ENCODE assay signal across 8 mouse cellular contexts in the genomic region with DNA sequence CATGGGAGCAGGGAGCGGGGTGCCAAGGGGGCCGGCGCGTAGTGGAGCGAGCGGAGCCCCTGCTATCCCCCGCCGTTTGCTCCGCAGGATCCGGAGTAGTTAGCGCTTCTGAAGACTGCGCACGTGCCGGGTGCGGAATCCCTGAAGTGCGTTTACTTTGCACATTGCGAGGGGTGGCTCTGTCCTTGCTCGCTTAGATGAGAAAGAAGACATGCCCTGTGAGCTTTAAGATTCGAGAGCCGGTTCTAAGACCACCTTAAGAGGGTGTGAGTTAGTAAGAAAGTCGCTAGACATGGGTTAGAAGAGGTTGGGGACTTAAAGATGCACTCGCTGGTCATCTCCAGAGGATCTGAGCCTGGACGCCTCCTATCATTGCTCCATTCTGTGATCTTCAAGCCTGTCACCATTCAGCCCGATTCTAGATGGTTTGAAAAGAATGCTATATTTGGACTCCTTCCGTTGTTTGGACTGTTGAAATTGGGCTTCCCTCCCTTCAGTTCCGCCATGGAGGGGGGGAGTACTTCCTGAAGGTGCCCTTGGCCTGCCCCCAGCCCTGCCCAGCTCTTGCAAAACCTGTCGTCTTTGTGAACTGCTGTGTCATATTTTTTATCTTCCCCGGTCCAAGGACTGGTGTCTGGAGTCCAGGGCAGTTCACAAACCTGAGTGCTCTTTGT. TPM values are rescaled to one million over a fixed set of nuclear protein-coding genes. Genes with fewer than 3 reads are reported as not detected.
A peak's percentile ranks its signal among the peaks of the same experiment; 100 is the strongest.
DNase-seq lines count a peak whose midpoint lies in the region; ATAC-seq and TF ChIP-seq lines count a peak whose summit lies in the region.

No protein-coding gene starts in this region.

- DNase-seq in CD4-positive helper T cell, adult 2 months (ENCODE audit: low read depth, low spot score): peak; percentile 75
- DNase-seq in T-cell, adult 2 months (ENCODE audit: low spot score): peak; percentile 61
- DNase-seq in hindbrain, postnatal 0 days (ENCODE audit: low spot score): peak; percentile 25
- DNase-seq in liver, embryonic 13.5 days: peak; percentile 63
- peak; percentile 52 for DNase-seq in thymus, postnatal 4 days
- DNase-seq in cerebellum, postnatal 4 days (ENCODE audit: low spot score in 2 of 2): no peak

- no peak for TF ChIP-seq POLR2A in myocyte (IDR thresholded peaks at IDR 0.05; ENCODE audit: insufficient read length, low read depth)

- TF ChIP-seq CTCF in hindbrain, postnatal 0 days (IDR thresholded peaks at IDR 0.05; ENCODE audit: low read depth): no peak

- H3K79me2 ChIP-seq in myocyte (ENCODE audit: control insufficient read depth, insufficient read depth): peaks cover 59% of the 10 kb centered on the region

- 4% methylated on average over 28 of the region's 28 CpGs for whole genome bisulfite sequencing in forebrain, embryonic 12.5 days
- 3% methylated on average over 28 of the region's 28 CpGs for WGBS in hindbrain, postnatal 0 days
- WGBS in liver, embryonic 13.5 days (ENCODE audit: insufficient replicate concordance): under 1% methylated on average over 28 of the region's 28 CpGs

- H3K4me2 ChIP-seq in forebrain, embryonic 12.5 days: peak overlapping the region; percentile 86
- H3K4me2 ChIP-seq in hindbrain, postnatal 0 days (ENCODE audit: low read depth, low read length): peak overlapping the region; percentile 83
- H3K4me2 ChIP-seq in liver, embryonic 13.5 days: peak overlapping the region; percentile 75
- H3K4me2 ChIP-seq in myocyte (ENCODE audit: low read depth): peak overlapping the region; percentile 87

- no peak; the same call in 1 of the 2 replicates for ATAC-seq in forebrain, embryonic 12.5 days (ENCODE audit: low FRiP score)
- ATAC-seq in hindbrain, postnatal 0 days: no peak
- peak; percentile 53 for ATAC-seq in liver, embryonic 13.5 days (ENCODE audit: low read depth)

- H3K27me3 ChIP-seq in forebrain, embryonic 12.5 days: no peaks in the 10 kb centered on the region
- no peaks in the 10 kb centered on the region for H3K27me3 ChIP-seq in hindbrain, postnatal 0 days (ENCODE audit: insufficient read depth, low read length)
- H3K27me3 ChIP-seq in liver, embryonic 13.5 days: no peaks in the 10 kb centered on the region
- H3K27me3 ChIP-seq in myocyte (ENCODE audit: control insufficient read depth, insufficient read depth, insufficient read length): no peaks in the 10 kb centered on the region

- H3K4me1 ChIP-seq in forebrain, embryonic 12.5 days: peaks cover 30% of the 10 kb centered on the region
- peaks cover 9% of the 10 kb centered on the region; the same call in 1 of the 2 replicates for H3K4me1 ChIP-seq in hindbrain, postnatal 0 days (ENCODE audit: insufficient read depth, low read length)
- H3K4me1 ChIP-seq in liver, embryonic 13.5 days (replicated peaks): peaks cover 45% of the 10 kb centered on the region

- peak overlapping the region; percentile 97 for H3K9ac ChIP-seq in forebrain, embryonic 12.5 days
- H3K9ac ChIP-seq in hindbrain, postnatal 0 days (replicated peaks; ENCODE audit: low read length): peak overlapping the region; percentile 86
- H3K9ac ChIP-seq in liver, embryonic 13.5 days: peak overlapping the region; percentile 100

- H3ac ChIP-seq in myocyte (ENCODE audit: control insufficient read depth, insufficient read length): peak overlapping the region; percentile 78

- peaks cover 39% of the 10 kb centered on the region for H3K36me3 ChIP-seq in forebrain, embryonic 12.5 days (replicated peaks)
- H3K36me3 ChIP-seq in hindbrain, postnatal 0 days (ENCODE audit: insufficient read depth, low read length): peaks cover 6% of the 10 kb centered on the region
- peaks cover 42% of the 10 kb centered on the region for H3K36me3 ChIP-seq in liver, embryonic 13.5 days
- peaks cover 17% of the 10 kb centered on the region for H3K36me3 ChIP-seq in myocyte (ENCODE audit: control insufficient read depth, insufficient read depth)

- H3K4me3 ChIP-seq in forebrain, embryonic 12.5 days (replicated peaks): peak overlapping the region; percentile 98
- peak overlapping the region; percentile 69 for H3K4me3 ChIP-seq in hindbrain, postnatal 0 days (ENCODE audit: low read length)
- peak overlapping the region; percentile 100 for H3K4me3 ChIP-seq in liver, embryonic 13.5 days (replicated peaks)
- H3K4me3 ChIP-seq in myocyte: peak overlapping the region; percentile 84

- no peaks in the 10 kb centered on the region for H3K9me3 ChIP-seq in forebrain, embryonic 12.5 days
- no peaks in the 10 kb centered on the region for H3K9me3 ChIP-seq in hindbrain, postnatal 0 days (ENCODE audit: low read length)
- no peaks in the 10 kb centered on the region for H3K9me3 ChIP-seq in liver, embryonic 13.5 days (replicated peaks)

- peak overlapping the region; percentile 93 for H3K27ac ChIP-seq in forebrain, embryonic 12.5 days
- peak overlapping the region; percentile 81 for H3K27ac ChIP-seq in hindbrain, postnatal 0 days
- H3K27ac ChIP-seq in liver, embryonic 13.5 days: peak overlapping the region; percentile 96

TF ChIP-seq in myocyte, 11 proteins besides CTCF, POLR2A, EP300 and RAD21:
- TF ChIP-seq SRF (IDR thresholded peaks at IDR 0.05; ENCODE audit: control insufficient read depth, insufficient read length, low read depth) (peak; percentile 75), POLR2AphosphoS2 (IDR thresholded peaks at IDR 0.05; ENCODE audit: insufficient read length, low read depth) (no peak), MAX (IDR thresholded peaks at IDR 0.05; ENCODE audit: low read depth) (no peak), CEBPB (IDR thresholded peaks at IDR 0.05; ENCODE audit: insufficient read depth, poor library complexity, severe bottlenecking) (0 out of 2 replicates have a peak, but pooled peaks have one; percentile 47), MYOG (IDR thresholded peaks at IDR 0.05; ENCODE audit: control insufficient read depth in 1 of 3, insufficient read depth in 1 of 3, insufficient read length in 2 of 3, low read depth in 2 of 3) (no peak), MYOD1 (IDR thresholded peaks at IDR 0.05; ENCODE audit: control insufficient read depth in 1 of 3, insufficient read length in 2 of 3, low read depth in 2 of 3) (no peak)

RNA-seq across cellular contexts. Expression of a gene that starts 0.7 kb away (rescaled TPM):
- polyA plus RNA-seq in forebrain, embryonic 12.5 days (2016; fragmentation: Nextera tagmentation; extraction: Ambion mirVana): 170 and 173 TPM in 2 replicates
- total RNA-seq in hindbrain, postnatal 0 days (2014; rRNA removed): 131 and 135 TPM in 2 replicates
- 158 and 160 TPM in 2 replicates for polyA plus RNA-seq in hindbrain, postnatal 0 days (2015; fragmentation: Nextera tagmentation; extraction: Ambion mirVana)
- polyA plus RNA-seq in liver, embryonic 13.5 days (2015; fragmentation: Nextera tagmentation; extraction: Ambion mirVana): 204 and 210 TPM in 2 replicates
- polyA plus RNA-seq in myocyte (2012; fragmentation: generic; extraction: Trizol): 191 TPM

RNA-seq across cellular contexts. Expression of a gene that starts 5.9 kb away (rescaled TPM):
- 8.6 and 11.8 TPM in 2 replicates for polyA plus RNA-seq in forebrain, embryonic 12.5 days (2016; fragmentation: Nextera tagmentation; extraction: Ambion mirVana)
- total RNA-seq in hindbrain, postnatal 0 days (2014; rRNA removed): 1.7 and 4.4 TPM in 2 replicates
- 3.6 and 3.8 TPM in 2 replicates for polyA plus RNA-seq in hindbrain, postnatal 0 days (2015; fragmentation: Nextera tagmentation; extraction: Ambion mirVana)
- 1.6 and 2.0 TPM in 2 replicates for polyA plus RNA-seq in liver, embryonic 13.5 days (2015; fragmentation: Nextera tagmentation; extraction: Ambion mirVana)
- polyA plus RNA-seq in myocyte (2012; fragmentation: generic; extraction: Trizol): 0.26 TPM

RNA-seq across cellular contexts. Expression of a gene that starts 23.4 kb away (rescaled TPM):
- 0.17 and 0.23 TPM in 2 replicates for polyA plus RNA-seq in forebrain, embryonic 12.5 days (2016; fragmentation: Nextera tagmentation; extraction: Ambion mirVana)
- total RNA-seq in hindbrain, postnatal 0 days (2014; rRNA removed): 0.68 TPM in 1 of 2 replicates, not detected in the other
- 0.13 and 0.15 TPM in 2 replicates for polyA plus RNA-seq in hindbrain, postnatal 0 days (2015; fragmentation: Nextera tagmentation; extraction: Ambion mirVana)
- polyA plus RNA-seq in liver, embryonic 13.5 days (2015; fragmentation: Nextera tagmentation; extraction: Ambion mirVana): 3.1 and 3.3 TPM in 2 replicates
- 0.18 TPM for polyA plus RNA-seq in myocyte (2012; fragmentation: generic; extraction: Trizol)

RNA-seq across cellular contexts. Expression of a gene that starts 23.8 kb away (rescaled TPM):
- polyA plus RNA-seq in forebrain, embryonic 12.5 days (2016; fragmentation: Nextera tagmentation; extraction: Ambion mirVana): 88.3 and 89.3 TPM in 2 replicates
- 18.2 and 26.6 TPM in 2 replicates for total RNA-seq in hindbrain, postnatal 0 days (2014; rRNA removed)
- 12.6 and 14.4 TPM in 2 replicates for polyA plus RNA-seq in hindbrain, postnatal 0 days (2015; fragmentation: Nextera tagmentation; extraction: Ambion mirVana)
- polyA plus RNA-seq in liver, embryonic 13.5 days (2015; fragmentation: Nextera tagmentation; extraction: Ambion mirVana): 7.2 and 9.0 TPM in 2 replicates
- 11.2 TPM for polyA plus RNA-seq in myocyte (2012; fragmentation: generic; extraction: Trizol)

Comparison
In these comparisons a context has a peak if more than half of its experiments do, and no peak if none do; other contexts are left out.
1. DNase-seq: peak in CD4-positive helper T cell, adult 2 months (single experiment), T-cell, adult 2 months (single experiment), hindbrain, postnatal 0 days (single experiment), liver, embryonic 13.5 days (single experiment) and thymus, postnatal 4 days (single experiment); none in cerebellum, postnatal 4 days (0 of 2).
2. Peak in every context shown above with its lines, with median percentiles within 50 percentile points of each other: H3K27ac ChIP-seq, H3K4me2 ChIP-seq, H3K4me3 ChIP-seq and H3K9ac ChIP-seq.